Mouse (Mus musculus) hindbrain, embryonic 10.5 days (tissue): ENCODE results near the gene Txndc2. TPM values are rescaled to one million over a fixed set of nuclear protein-coding genes. Genes with fewer than 3 reads are reported as not detected.
A peak's percentile ranks its signal among the peaks of the same experiment; 100 is the strongest.
"Not testable (repeated sequence)": the region's sequence is repeated elsewhere in the genome, so short reads cannot be mapped to it uniquely, and the experiment has no call there.

ENCODE experiments used
- DNase-seq: peaks from one replicate; pipeline ENCODE4 v3.0.0-alpha.2; 2017; ENCODE audit warnings: low spot score
- H3K27ac ChIP-seq: fragments of 300-500 bp; sonication (generic); 2 replicates; pipeline ENCODE4 v1.5.1; 2016; ENCODE audit warnings: mild to moderate bottlenecking, moderate library complexity
- H3K27me3 ChIP-seq: fragments of 300-500 bp; sonication (generic); 2 replicates; pipeline ENCODE4 v1.6.1; 2016; ENCODE audit warnings: mild to moderate bottlenecking; ENCODE audit not compliant: poor library complexity, insufficient read depth, severe bottlenecking
- H3K36me3 ChIP-seq: fragments of 300-500 bp; sonication (generic); 2 replicates; pipeline ENCODE4 v1.6.1; 2016; ENCODE audit warnings: mild to moderate bottlenecking, moderate library complexity
- H3K4me1 ChIP-seq: fragments of 300-500 bp; sonication (generic); replicated peaks from 2 replicates; pipeline ENCODE4 v1.6.1; 2016; ENCODE audit warnings: mild to moderate bottlenecking
- H3K4me3 ChIP-seq: fragments of 300-500 bp; sonication (generic); 2 replicates; pipeline ENCODE4 v1.5.1; 2016; ENCODE audit warnings: mild to moderate bottlenecking, moderate library complexity
- H3K9me3 ChIP-seq: fragments of 300-500 bp; sonication (generic); 2 replicates; pipeline ENCODE4 v1.6.1; 2016; ENCODE audit warnings: mild to moderate bottlenecking, moderate library complexity
- WGBS: fragments of 180-500 bp; shearing (Covaris S2); methylation state at CpG from one replicate; pipeline ENCODE4 v1.1.7; 2016; 5-methylcytosine and 5-hydroxymethylcytosine counted together
- polyA plus RNA-seq: library from polyadenylated mRNA; unstranded; fragments of >200 nt; fragmentation: Nextera tagmentation; extraction: Ambion mirVana; gene quantifications from 2 replicates; pipeline ENCODE4 v1.2.1, GENCODE M21; 2016

Gene Txndc2
- polyA plus RNA-seq, 1 experiment from 2014 or later: 0.17 TPM

GRCm38 (mm10) chr17:65649175-65649493 is 7.2 kb upstream of the Txndc2 start:
- no peaks in the 10 kb centered on the region for H3K9me3 ChIP-seq
- no peaks in the 10 kb centered on the region for H3K27me3 ChIP-seq
- H3K36me3 ChIP-seq: peaks cover 21% of the 10 kb centered on the region; the same call in 1 of the 2 replicates
- DNase-seq: no peak
- 85% methylated on average over 2 of the region's 2 CpGs for WGBS
- H3K27ac ChIP-seq: 0 out of 2 replicates have a peak overlapping the region, but pooled peaks have one; percentile 16
- peaks cover 10% of the 10 kb centered on the region; the same call in 1 of the 2 replicates for H3K4me1 ChIP-seq
- no peak overlapping the region for H3K4me3 ChIP-seq

GRCm38 (mm10) chr17:65648371-65649174 is 6.6 kb upstream of the Txndc2 start:
- Histone ChIP-seq H3K27me3 (no peaks in the 10 kb centered on the region), H3K27ac (0 out of 2 replicates have a peak overlapping the region, but pooled peaks have one; percentile 16), H3K4me3 (no peak overlapping the region), H3K4me1 (peaks cover 11% of the 10 kb centered on the region), H3K36me3 (peaks cover 21% of the 10 kb centered on the region; the same call in 1 of the 2 replicates), H3K9me3 (no peaks in the 10 kb centered on the region)
- WGBS: 84% methylated on average over 9 of the region's 9 CpGs
- no peak for DNase-seq

DNA sequence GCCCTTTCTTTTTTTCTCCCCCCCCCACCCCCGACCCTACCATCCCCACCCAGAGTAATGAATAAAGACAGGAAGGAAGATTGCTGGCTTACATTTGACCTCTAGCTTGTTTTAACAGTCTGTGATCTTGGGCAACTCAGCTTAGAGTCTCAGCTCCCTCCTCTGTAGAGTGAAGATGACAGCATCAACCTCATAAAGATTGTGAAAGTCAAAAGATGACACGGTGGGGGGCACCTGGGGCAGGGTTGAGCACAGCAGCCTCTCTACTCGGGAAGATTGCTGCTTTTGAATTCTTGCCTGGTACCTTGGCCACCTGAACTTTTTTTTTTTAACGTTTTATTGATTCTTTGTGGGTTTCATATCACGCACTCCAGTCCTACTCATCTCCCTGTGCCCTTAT is 6.0 kb upstream of the Txndc2 start:
- Histone ChIP-seq H3K27me3 (no peaks in the 10 kb centered on the region), H3K9me3 (no peaks in the 10 kb centered on the region), H3K4me1 (peaks cover 17% of the 10 kb centered on the region), H3K27ac (no peak overlapping the region), H3K4me3 (no peak overlapping the region), H3K36me3 (peaks cover 18% of the 10 kb centered on the region; the same call in 1 of the 2 replicates)
- 63% methylated on average over 5 of the region's 5 CpGs for WGBS
- no peak for DNase-seq

DNA sequence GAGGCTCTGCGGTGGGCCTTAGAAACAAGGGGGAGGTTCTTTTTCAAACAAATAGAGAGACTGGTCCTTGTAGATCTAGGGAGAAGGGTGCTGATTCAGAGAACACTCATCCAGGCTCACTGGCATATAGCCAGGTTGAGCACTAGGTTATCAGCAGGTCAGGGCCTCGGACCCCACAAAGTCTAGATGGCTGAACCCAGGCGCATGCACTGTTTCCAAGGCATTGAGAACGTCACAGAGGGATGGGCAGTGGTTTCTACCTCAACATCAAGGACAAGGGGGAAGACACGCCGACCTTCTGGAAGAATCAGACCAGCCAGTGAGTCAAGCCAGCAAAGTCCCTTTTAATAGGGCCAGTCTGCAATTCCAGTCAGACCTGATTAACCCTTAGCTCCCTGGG is 5.3 kb upstream of the Txndc2 start:
- 84% methylated on average over 6 of the region's 6 CpGs for WGBS
- H3K27me3 ChIP-seq: no peaks in the 10 kb centered on the region
- H3K27ac ChIP-seq: no peak overlapping the region
- H3K4me1 ChIP-seq: peaks cover 24% of the 10 kb centered on the region
- H3K4me3 ChIP-seq: no peak overlapping the region
- H3K36me3 ChIP-seq: 0 out of 2 replicates have a peak, but pooled peaks cover 11% of the 10 kb centered on the region
- no peak for DNase-seq
- no peaks in the 10 kb centered on the region for H3K9me3 ChIP-seq

DNA sequence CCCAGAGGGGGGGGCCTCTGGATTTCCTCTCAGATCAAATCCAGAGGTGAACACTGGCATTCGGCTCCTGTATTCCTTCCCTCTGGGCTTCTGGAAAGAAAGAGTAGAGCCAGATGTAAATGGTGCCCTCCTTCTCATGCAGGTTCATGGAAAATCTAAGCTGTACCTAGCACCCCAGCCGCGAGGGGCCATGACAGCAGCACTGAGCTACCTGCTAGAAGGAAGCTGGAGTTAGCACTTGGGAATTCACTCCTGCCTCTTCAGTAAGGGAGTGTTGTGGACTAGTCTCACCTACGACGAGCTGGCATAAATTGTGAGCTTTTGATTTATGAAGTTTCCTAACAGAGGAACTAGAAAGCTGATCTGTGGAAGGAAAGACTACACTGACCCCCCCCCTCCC is 1.6 kb upstream of the Txndc2 start:
- Histone ChIP-seq H3K27ac (no peak overlapping the region), H3K4me3 (no peak overlapping the region), H3K27me3 (no peaks in the 10 kb centered on the region), H3K36me3 (no peaks in the 10 kb centered on the region), H3K9me3 (no peaks in the 10 kb centered on the region), H3K4me1 (peaks cover 19% of the 10 kb centered on the region)
- no peak for DNase-seq
- 83% methylated on average over 5 of the region's 5 CpGs for WGBS

GRCm38 (mm10) chr17:65643051-65643521 is 1.1 kb upstream of the Txndc2 start:
- Histone ChIP-seq H3K36me3 (no peaks in the 10 kb centered on the region), H3K27ac (peak overlapping the region; percentile 62), H3K27me3 (no peaks in the 10 kb centered on the region), H3K4me3 (no peak overlapping the region), H3K9me3 (no peaks in the 10 kb centered on the region), H3K4me1 (peaks cover 14% of the 10 kb centered on the region)
- 67% methylated on average over 10 of the region's 10 CpGs for WGBS
- no peak for DNase-seq

DNA sequence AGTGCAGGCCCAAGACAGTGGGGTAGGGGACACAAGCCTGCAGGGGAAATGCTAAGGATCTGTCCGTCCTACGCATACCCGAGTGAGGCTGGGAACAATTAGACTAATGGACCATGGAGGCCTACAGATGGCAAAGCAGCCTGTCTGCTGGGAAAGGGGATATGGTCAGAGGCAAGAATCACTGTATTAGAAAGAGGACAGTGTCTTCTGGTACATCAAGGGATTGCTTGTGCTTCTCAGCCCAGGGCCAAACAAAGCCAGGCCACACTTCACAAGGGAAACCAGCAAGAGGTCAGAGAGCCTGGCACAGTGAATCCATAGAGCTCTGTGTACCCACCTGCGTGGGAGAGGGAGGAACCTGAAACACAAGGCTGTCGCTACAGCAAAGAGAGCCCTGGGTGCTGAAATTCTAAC is 617 bp upstream of the Txndc2 start:
- Histone ChIP-seq H3K9me3 (no peaks in the 10 kb centered on the region), H3K36me3 (no peaks in the 10 kb centered on the region), H3K27ac (peak overlapping the region; percentile 62), H3K4me3 (no peak overlapping the region), H3K27me3 (no peaks in the 10 kb centered on the region), H3K4me1 (peaks cover 14% of the 10 kb centered on the region)
- WGBS: 39% methylated on average over 5 of the region's 5 CpGs
- DNase-seq: peak; percentile 20

- Histone ChIP-seq H3K36me3 (no peaks in the 10 kb centered on the region), H3K27me3 (no peaks in the 10 kb centered on the region), H3K4me1 (peaks cover 14% of the 10 kb centered on the region), H3K27ac (no peak overlapping the region), H3K9me3 (no peaks in the 10 kb centered on the region), H3K4me3 (no peak overlapping the region)
- WGBS: 88% methylated on average over 1 of the region's 1 CpGs
- DNase-seq: no peak
Measured at GRCm38 (mm10) chr17:65639144-65639543, 2.8 kb downstream of the Txndc2 start.

- no peak for DNase-seq
- WGBS: 89% methylated on average over 14 of the region's 14 CpGs
- H3K36me3 ChIP-seq: no peaks in the 10 kb centered on the region
- H3K9me3 ChIP-seq: no peaks in the 10 kb centered on the region
- H3K4me1 ChIP-seq: no peaks in the 10 kb centered on the region
- no peaks in the 10 kb centered on the region for H3K27me3 ChIP-seq
- no peak overlapping the region for H3K4me3 ChIP-seq
- H3K27ac ChIP-seq: no peak overlapping the region
Measured at GRCm38 (mm10) chr17:65635715-65636360, 6.1 kb downstream of the Txndc2 start.

DNA sequence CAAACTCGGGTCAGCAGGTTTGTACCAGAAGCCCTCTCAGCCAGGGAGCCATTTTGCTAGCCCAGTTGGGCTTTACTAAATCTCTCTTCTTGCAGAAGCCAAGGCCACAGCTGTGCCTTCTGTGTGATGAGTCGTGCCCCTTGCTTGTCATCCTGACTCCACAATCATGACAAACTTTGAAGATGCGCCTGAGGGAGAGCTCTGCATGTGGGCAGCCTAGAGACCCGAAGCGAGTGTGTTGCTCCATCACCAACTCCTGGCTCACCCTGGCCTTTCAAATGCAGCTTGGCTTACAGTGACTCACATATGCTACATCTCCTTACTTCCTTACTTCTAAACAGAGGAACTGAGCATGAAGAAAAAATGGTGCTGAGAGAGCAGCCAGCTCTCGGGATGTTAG is 12.0 kb downstream of the Txndc2 start:
- no peaks in the 10 kb centered on the region for H3K4me1 ChIP-seq
- WGBS: 81% methylated on average over 6 of the region's 6 CpGs
- DNase-seq: no peak
- no peaks in the 10 kb centered on the region for H3K27me3 ChIP-seq
- no peaks in the 10 kb centered on the region for H3K9me3 ChIP-seq
- no peak overlapping the region for H3K4me3 ChIP-seq
- H3K36me3 ChIP-seq: no peaks in the 10 kb centered on the region
- H3K27ac ChIP-seq: no peak overlapping the region

DNA sequence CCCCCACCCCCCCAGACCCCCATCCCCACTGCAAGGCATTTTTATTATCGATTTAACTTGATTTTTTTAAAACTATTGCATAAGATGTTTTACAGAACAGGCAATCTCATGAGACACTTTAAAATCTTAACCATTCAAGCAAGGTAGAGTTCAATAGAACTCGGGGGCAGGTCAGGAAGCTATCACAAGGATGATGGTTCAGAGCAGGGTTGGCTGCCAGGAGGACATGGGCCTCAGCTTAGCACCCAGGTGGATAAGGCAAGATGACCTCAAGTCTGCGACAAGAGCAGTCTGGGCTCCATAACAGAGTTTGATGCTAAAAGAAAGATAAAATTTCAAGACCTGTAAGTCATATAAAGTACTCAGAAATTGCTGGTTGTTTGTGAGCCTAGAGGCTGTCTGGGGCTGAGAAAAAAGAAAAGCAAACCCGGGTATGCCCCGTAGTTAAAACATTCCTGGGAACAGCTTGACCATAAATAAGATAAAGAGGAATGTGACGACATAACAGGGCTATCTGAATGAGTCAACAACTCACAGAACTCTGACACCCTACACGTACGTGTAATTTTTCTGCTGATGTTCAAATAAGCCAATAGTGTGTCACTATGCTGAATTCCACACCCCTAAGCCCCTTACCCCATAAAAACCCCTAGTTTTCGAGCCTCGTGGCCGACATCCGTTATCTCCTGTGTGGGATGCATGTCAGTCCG is 13.0 kb downstream of the Txndc2 start:
- not testable (repeated sequence) for H3K9me3 ChIP-seq, DNase-seq, H3K4me1 ChIP-seq, H3K4me3 ChIP-seq, H3K27ac ChIP-seq, H3K27me3 ChIP-seq, H3K36me3 ChIP-seq
- 91% methylated on average over 13 of the region's 13 CpGs for WGBS

DNA sequence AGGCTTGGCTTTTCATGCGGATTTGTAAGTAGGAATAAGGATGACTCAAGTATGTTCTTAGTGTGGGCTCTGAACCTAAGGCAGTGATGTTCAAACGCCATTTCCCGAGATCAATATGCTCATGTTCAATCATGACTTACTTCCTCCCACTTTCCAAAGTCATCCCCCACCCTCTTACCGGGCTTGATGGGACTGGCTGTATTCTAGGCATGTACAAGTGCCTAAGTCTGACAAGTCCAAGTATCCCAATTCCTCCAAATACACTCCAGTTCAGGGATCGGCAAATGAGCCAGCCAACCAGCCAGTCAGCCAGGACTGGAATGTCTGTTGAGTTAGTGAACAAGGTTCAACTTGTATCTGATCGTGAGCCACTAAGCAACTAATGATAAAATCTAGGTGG is 15.7 kb downstream of the Txndc2 start:
- H3K4me3 ChIP-seq: no peak overlapping the region
- no peaks in the 10 kb centered on the region for H3K4me1 ChIP-seq
- DNase-seq: no peak
- 90% methylated on average over 6 of the region's 6 CpGs for WGBS
- H3K9me3 ChIP-seq: 0 out of 2 replicates have a peak, but pooled peaks cover 4% of the 10 kb centered on the region
- no peaks in the 10 kb centered on the region for H3K36me3 ChIP-seq
- no peaks in the 10 kb centered on the region for H3K27me3 ChIP-seq
- no peak overlapping the region for H3K27ac ChIP-seq

- no peak overlapping the region for H3K27ac ChIP-seq
- H3K27me3 ChIP-seq: no peaks in the 10 kb centered on the region
- no peaks in the 10 kb centered on the region for H3K4me1 ChIP-seq
- no peaks in the 10 kb centered on the region for H3K36me3 ChIP-seq
- 89% methylated on average over 6 of the region's 6 CpGs for WGBS
- H3K4me3 ChIP-seq: no peak overlapping the region
- 0 out of 2 replicates have a peak, but pooled peaks cover 4% of the 10 kb centered on the region for H3K9me3 ChIP-seq
- no peak for DNase-seq
Measured at GRCm38 (mm10) chr17:65625563-65625962, 16.4 kb downstream of the Txndc2 start.
